Mouse (Mus musculus): ENCODE measurements around the gene Cxxc4.

Gene Cxxc4

DNA sequence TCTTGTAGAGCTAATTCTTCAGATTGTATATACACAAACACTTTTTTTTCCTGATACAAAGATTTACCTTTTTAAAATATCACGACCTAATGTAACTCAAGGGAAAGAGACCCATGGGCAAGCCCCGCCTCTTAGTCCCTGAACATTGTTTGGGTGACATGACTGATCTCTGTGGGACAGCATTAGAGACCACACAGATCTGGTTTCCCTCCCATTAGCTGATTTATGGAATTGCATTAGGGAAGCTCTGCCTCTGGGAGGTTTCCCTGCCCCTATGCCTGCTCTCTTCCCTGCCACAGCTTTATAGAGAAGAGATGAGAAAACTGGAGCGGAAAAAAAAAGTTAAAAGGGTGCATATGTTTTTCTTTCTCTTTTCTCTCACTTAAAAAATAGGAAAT is 7.6 kb downstream of the Cxxc4 start:
- no peak for DNase-seq (ENCODE audit: low spot score)

DNA sequence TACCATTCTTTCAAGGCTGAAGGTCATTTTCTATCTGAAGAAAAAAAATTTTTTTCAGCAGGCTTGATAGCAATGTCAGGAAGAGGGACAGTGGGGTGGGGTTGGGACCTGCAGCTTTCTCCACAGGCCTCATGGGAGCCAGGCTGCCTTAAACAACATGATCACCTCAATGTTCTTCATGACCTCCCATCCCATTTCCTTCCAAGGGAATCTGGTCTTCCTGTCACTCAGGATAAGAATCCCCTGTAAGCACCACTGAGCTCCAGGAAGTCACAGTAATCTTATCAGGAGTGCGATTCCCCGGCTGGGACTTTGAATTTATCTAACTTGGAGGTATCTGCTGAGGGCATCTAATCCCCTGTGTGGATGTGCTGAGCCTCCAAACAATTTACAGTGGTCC is 17.9 kb downstream of the Cxxc4 start:
- no peak for DNase-seq (ENCODE audit: low spot score)

DNA sequence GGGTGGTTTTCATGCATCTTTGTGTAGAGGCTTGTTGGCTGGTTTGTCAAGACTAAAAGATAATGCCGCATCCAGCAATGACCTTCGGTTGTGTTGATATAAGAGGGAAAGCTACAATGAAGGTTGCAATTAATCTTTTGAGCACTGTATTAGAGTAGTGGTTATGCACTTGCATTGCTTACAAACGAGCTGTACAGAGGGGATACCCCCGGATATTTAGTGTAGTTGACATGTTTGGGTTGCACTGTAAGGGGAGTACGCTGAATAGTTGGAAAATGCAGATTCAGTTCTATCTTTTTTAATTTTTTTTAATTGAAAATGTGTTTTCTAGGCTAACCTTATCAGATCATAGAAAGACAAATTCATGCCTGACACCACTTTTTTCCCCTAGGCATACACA is 22.4 kb downstream of the Cxxc4 start:
- DNase-seq (ENCODE audit: low spot score): peak; percentile 9

DNA sequence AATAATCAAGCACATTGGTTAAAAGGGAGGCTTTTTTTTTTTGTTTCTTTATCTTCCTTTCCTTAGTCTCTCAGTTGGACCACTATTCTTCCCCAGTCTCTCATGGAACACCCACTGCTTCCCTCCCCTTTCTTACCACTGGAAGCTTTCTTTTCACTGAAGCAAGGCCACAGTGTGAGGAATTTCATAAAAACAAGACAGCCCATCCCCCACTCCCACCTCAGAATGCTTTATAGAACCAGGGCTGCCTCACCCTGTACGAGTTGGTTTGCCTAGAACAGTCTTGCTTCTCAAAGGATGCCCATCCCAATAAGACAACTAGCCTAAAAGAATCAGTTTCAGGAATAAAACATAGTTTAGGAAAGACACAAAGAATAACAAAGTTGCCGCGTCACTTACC is 23.0 kb downstream of the Cxxc4 start:
- DNase-seq (ENCODE audit: low spot score): no peak

DNA sequence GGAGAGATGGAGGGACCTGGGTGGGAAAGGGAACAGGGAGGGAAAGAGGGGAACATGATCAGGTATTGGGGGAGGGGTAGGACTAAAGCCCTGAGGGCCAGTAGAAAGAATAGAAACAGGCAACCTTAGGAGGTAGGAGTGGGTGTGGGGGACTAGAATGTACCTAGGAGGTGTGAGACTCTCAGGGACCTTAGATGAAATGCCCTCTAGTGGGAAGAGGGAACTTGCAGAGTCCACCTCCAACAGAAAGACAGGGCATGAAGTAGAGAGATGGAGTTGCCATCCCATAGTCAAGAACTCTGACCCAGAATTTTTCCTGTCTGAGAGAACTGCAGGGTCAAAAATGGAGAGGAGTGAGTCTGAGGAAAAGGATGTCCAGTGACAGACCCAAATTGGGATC is 43.4 kb downstream of the Cxxc4 start:
- no peak for DNase-seq (ENCODE audit: low spot score)

DNA sequence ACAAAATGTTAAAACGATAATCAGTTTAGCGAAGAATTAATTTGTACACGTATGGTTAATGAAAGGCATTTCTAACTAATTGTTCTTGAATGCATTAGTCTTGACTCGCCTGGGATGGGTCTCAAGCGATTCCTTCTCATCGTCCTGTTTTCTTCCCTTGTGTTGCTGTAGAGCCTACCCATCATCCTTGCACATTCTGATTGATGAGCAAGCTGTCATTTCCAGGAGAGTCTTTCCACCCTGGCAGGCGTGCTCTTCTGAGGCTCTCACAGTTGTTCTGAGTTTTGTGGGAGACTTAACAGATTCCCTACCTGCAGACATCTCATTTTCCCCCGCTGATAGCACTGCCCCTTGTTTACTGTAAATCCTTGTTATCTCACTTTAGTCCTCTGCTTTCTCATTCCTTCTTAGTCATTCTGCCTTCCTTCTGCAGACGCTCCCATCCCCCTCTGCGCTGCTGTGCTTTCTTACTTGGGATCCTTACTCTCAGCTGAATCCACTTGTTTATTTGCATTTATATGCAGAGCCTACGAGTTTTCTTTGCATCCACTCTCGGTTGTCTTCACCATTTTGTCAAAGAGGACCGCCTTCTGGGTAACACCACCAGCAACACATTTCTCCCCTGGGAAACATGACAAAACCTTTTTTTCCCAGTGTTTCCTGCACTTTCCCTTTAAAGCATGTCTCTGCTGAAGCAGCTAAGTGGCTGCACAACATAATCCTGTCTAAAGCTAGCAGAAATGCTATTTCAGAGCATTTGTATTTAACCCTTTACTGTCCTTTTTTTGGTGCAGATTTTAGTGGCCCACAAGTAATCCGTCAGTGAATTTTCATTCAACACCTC is 45.5 kb downstream of the Cxxc4 start:
- DNase-seq (ENCODE audit: low spot score): no peak

DNA sequence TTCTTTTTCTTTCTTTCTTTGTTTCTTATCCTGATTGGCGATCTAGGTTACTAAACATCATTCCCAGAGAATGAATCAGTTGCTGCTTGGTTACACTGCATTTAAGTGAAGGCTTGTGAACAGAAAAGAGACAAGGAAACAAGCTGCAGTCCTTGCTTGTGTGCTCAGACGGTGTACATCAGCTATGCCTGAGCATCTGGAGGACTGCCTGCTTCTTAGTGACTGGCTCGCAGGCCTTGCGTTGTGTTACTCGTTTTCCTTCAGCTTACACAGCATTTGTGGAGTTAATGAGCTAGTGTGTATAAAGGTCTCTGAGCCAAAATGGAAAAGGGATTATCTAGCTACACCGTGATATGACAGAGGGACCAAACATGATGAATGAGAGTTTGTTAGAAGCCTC is 58.9 kb downstream of the Cxxc4 start:
- DNase-seq (ENCODE audit: low spot score): no peak

DNA sequence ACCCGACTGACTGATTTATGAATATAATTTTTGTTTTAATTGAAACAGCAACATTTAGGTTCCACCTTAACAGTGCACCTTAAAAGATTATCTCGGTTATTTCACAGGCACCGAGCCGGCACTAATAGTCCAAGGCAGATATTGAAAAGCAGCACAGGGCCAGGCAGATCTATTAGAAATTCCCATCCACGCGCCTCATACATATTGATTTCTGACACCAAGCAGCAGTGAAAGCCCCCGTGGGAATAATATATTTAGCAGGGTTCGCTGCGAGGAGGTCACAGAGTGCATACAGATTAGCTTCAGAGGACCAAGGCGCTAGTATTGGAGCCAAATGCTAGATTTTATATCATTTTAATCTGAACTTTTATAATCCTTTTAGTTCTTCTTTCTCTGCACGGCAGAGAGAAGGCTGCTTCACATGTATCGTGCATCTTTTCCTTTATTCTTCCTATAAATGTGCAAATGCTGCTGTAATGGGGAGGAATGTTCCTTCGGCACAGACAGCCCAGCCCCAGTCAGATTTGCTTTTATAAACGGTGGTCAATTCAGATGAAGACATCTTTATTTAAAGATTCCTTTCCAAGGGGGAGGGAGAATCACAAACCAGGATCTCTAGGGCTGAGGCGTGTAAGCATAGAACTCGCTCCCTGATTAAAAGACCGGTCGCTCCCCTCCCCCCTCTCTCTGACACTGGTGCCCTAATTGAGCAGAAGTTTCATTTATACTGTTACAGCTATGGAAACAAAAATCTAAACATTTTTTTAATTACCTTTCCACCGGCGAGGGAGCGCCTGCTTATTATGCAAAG is 66.6 kb downstream of the Cxxc4 start:
- no peak for DNase-seq (ENCODE audit: low spot score)

DNA sequence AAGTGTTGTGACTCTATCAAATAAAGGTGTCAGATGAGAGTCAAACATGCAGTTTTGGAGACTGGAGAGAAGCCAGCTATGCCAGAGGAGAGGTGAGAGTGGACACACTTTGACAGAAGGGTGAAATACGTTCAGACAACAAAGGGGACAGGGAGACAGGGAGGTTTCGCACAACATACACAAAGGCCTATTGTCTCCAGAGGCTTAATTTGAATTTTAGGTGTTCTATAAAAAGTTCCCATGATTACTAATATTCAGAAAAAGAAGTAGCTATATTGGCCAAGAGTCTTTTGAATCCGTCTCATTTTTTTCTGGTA is 67.2 kb downstream of the Cxxc4 start:
- DNase-seq (ENCODE audit: low spot score): no peak

DNA sequence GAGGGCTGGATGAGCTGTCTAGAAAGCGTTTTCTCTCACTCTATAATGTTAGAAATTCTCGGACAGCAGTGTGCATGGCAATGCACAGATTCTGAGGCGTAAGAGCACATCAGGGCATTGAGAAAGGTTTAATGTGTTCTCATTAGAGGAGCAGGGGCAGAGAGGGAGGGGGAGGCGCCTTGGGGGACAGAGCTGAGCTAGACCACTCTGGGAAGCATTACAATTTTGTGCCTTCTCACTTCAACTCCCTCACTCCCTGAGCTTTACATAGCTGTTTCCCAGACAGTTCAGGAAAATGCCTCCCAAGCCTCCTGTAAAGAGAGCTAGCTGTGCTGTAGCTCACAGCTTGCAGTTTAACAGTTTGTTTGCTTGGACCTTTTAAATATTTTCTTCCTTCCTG is 70.2 kb downstream of the Cxxc4 start:
- DNase-seq (ENCODE audit: low spot score): no peak

DNA sequence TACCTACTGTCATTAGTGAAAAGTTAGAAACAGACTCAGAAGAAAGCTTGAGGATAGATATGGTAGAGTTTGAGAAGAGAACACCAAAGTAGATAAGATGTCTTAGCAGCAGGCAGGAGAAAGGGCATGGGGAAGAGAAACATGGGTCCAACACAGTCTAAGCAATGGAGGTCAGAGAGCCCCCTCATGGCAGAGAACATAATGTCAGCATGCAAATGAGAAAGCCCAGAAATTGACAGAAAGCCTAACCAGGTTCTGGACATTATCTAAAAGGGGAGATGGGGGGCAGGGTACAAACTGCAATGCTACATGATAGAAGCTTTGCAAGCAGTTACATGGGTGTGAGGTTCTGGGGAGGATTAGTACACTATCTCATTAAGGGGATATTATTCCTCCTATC is 71.5 kb downstream of the Cxxc4 start:
- no peak for DNase-seq (ENCODE audit: low spot score)
